10 mouse cellular contexts compared by ENCODE assay signal in the genomic region with DNA sequence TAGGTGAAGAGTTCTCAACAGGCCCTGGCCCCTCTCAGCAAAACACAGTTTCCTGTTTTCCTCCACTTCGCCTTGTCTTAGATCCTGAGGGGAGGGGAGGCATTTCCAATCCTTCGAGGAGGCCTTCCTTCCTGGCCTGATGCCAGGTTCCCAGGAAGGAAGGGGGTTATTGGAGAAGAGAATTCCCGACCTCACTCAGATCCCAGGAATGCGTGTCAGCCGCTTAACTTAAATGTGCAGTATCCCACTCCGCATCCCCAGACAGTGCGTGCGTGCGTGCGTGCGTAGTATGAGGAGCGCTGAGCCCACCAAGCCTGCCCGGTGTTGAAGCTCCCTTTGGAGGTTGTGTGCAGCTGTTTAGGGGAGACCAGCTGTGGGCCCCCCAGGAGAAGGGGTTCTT. TPM values are rescaled to one million over a fixed set of nuclear protein-coding genes. Genes with fewer than 3 reads are reported as not detected.
DNase-seq lines count a peak whose midpoint lies in the region; ATAC-seq and TF ChIP-seq lines count a peak whose summit lies in the region.
"Had no signal": no experiment of that assay in that cellular context is flagged by ENCODE, and none has a peak within 500 bp of the region (broad histone marks: within the 10 kb centered on the region; RNA-seq: fewer than 3 reads in every experiment).

No protein-coding gene starts in this region.

- intact Hi-C loops in heart, adult 2 months (cut with DNase I), result no loop called here

- TF ChIP-seq POLR2A in heart, adult 2 months (IDR thresholded peaks at IDR 0.05; ENCODE audit: insufficient read depth, low read depth, low read length), result no peak
- no peak for TF ChIP-seq POLR2A in brain, embryonic 14.5 days (IDR thresholded peaks at IDR 0.05; ENCODE audit: borderline replicate concordance, extremely low read depth, insufficient read depth, insufficient read length, poor library complexity, severe bottlenecking)

- no peak for TF ChIP-seq CTCF in heart, adult 2 months (IDR thresholded peaks at IDR 0.05)
- TF ChIP-seq CTCF in brain, embryonic 14.5 days (IDR thresholded peaks at IDR 0.05; ENCODE audit: borderline replicate concordance, extremely low read depth, insufficient read depth, insufficient read length), result no peak

- TF ChIP-seq EP300 in heart, adult 2 months (IDR thresholded peaks at IDR 0.05; ENCODE audit: insufficient read depth, low read depth, low read length), result no peak

- H3K27ac ChIP-seq in heart, embryonic 13.5 days (replicated peaks), result peak overlapping the region; percentile 12; the same call in 1 of the 2 replicates
- no peak overlapping the region for H3K27ac ChIP-seq in heart, adult 2 months
- H3K27ac ChIP-seq in lung, embryonic 15.5 days, result no peak overlapping the region
- no peak overlapping the region for H3K27ac ChIP-seq in intestine, embryonic 16.5 days (ENCODE audit: low read length)
- H3K27ac ChIP-seq: liver, embryonic 14.5 days had no signal

- H3K4me3 ChIP-seq in heart, embryonic 13.5 days, result no peak overlapping the region
- H3K4me3 ChIP-seq in heart, adult 2 months, result no peak overlapping the region
- no peak overlapping the region for H3K4me3 ChIP-seq in lung, embryonic 15.5 days
- no peak overlapping the region for H3K4me3 ChIP-seq in intestine, embryonic 16.5 days (ENCODE audit: low read length)

- H3K79me2 ChIP-seq in heart, adult 2 months (replicated peaks; ENCODE audit: control insufficient read depth, insufficient read depth, low read length), result no peaks in the 10 kb centered on the region

- no peak for ATAC-seq in heart, embryonic 13.5 days (ENCODE audit: extremely low read depth, insufficient number of reproducible peaks, low FRiP score, low TSS enrichment)
- ATAC-seq in lung, embryonic 15.5 days (ENCODE audit: borderline replicate concordance, extremely low read depth, low FRiP score, low TSS enrichment), result peak; percentile 13; the same call in 1 of the 2 replicates
- peak; percentile 30; the same call in 1 of the 2 replicates for ATAC-seq in intestine, embryonic 16.5 days
- no peak for ATAC-seq in megakaryocyte-erythroid progenitor cell, adult 5-6 weeks (replicated peaks; ENCODE audit: low FRiP score, low TSS enrichment, poor library complexity, severe bottlenecking)

- DNase-seq in heart, adult 2 months, result no peak
- DNase-seq in lung, postnatal 36 days, result no peak
- DNase-seq in brain, embryonic 14.5 days (ENCODE audit: low read depth), result peak; percentile 68
- no peak for DNase-seq in spleen, postnatal 10 days (ENCODE audit: low spot score in 2 of 2)

- H3K27me3 ChIP-seq in heart, embryonic 13.5 days (replicated peaks), result no peaks in the 10 kb centered on the region
- no peaks in the 10 kb centered on the region for H3K27me3 ChIP-seq in heart, adult 2 months (ENCODE audit: control insufficient read depth, insufficient read depth, low read length)
- no peaks in the 10 kb centered on the region for H3K27me3 ChIP-seq in lung, embryonic 15.5 days
- H3K27me3 ChIP-seq in intestine, embryonic 16.5 days (replicated peaks; ENCODE audit: control insufficient read depth, insufficient read depth, low read length), result no peaks in the 10 kb centered on the region

- no peaks in the 10 kb centered on the region for H3K9me3 ChIP-seq in heart, embryonic 13.5 days
- H3K9me3 ChIP-seq in lung, embryonic 15.5 days, result no peaks in the 10 kb centered on the region
- H3K9me3 ChIP-seq in intestine, embryonic 16.5 days (ENCODE audit: control insufficient read depth, low read length), result no peaks in the 10 kb centered on the region
- H3K9me3 ChIP-seq: G1E had no signal

- 0 out of 2 replicates have a peak, but pooled peaks cover 4% of the 10 kb centered on the region for H3K36me3 ChIP-seq in heart, embryonic 13.5 days
- H3K36me3 ChIP-seq in heart, adult 2 months (ENCODE audit: control insufficient read depth, insufficient read depth, low read length), result no peaks in the 10 kb centered on the region
- no peaks in the 10 kb centered on the region for H3K36me3 ChIP-seq in lung, embryonic 15.5 days
- H3K36me3 ChIP-seq in intestine, embryonic 16.5 days (ENCODE audit: control insufficient read depth, insufficient read depth, low read length), result no peaks in the 10 kb centered on the region; the same call in 1 of the 2 replicates

- H3K4me1 ChIP-seq in heart, embryonic 13.5 days, result peaks cover 34% of the 10 kb centered on the region
- peaks cover 7% of the 10 kb centered on the region; the same call in 1 of the 2 replicates for H3K4me1 ChIP-seq in heart, adult 2 months (ENCODE audit: control insufficient read depth, insufficient read depth, low read length)
- H3K4me1 ChIP-seq in lung, embryonic 15.5 days, result peaks cover 29% of the 10 kb centered on the region
- H3K4me1 ChIP-seq in intestine, embryonic 16.5 days (ENCODE audit: control insufficient read depth, insufficient read depth, low read length), result 0 out of 2 replicates have a peak, but pooled peaks cover 7% of the 10 kb centered on the region

- H3K9ac ChIP-seq in heart, embryonic 13.5 days, result no peak overlapping the region
- H3K9ac ChIP-seq in heart, adult 2 months (ENCODE audit: low read depth, low read length), result no peak overlapping the region
- H3K9ac ChIP-seq in lung, embryonic 15.5 days, result no peak overlapping the region
- H3K9ac ChIP-seq in intestine, embryonic 16.5 days (ENCODE audit: low read depth, low read length), result no peak overlapping the region
- H3K9ac ChIP-seq: liver, embryonic 14.5 days had no signal

- 55% methylated on average over 13 of the region's 13 CpGs for WGBS in heart, embryonic 13.5 days
- WGBS in heart, adult 2 months, result 65% methylated on average over 13 of the region's 13 CpGs
- 39% methylated on average over 13 of the region's 13 CpGs for WGBS in lung, embryonic 15.5 days
- 50% methylated on average over 13 of the region's 13 CpGs for WGBS in intestine, embryonic 16.5 days

- no peak overlapping the region for H3K4me2 ChIP-seq in heart, embryonic 13.5 days
- no peak overlapping the region for H3K4me2 ChIP-seq in lung, embryonic 15.5 days
- H3K4me2 ChIP-seq in intestine, embryonic 16.5 days (ENCODE audit: low read depth, low read length), result no peak overlapping the region

RNA-seq across cellular contexts. Expression of a gene that starts 44.9 kb away (rescaled TPM):
- 16.8 and 16.9 TPM in 2 replicates for polyA plus RNA-seq in heart, embryonic 13.5 days (2015; fragmentation: Nextera tagmentation; extraction: Ambion mirVana)
- total RNA-seq in heart, adult 2 months (2021), result 1 to 10 TPM; 4.4 to 5.3 TPM
- 4.8 and 5.2 TPM in 2 replicates for polyA plus RNA-seq in heart, adult 2 months (2012; rRNA removed)
- polyA plus RNA-seq in lung, embryonic 15.5 days (2015; fragmentation: Nextera tagmentation; extraction: Ambion mirVana), result 38.8 and 43.7 TPM in 2 replicates
- polyA plus RNA-seq in brain, embryonic 14.5 days (2012; rRNA removed), result 27.6 and 35.2 TPM in 2 replicates
- 17.8 and 19.2 TPM in 2 replicates for polyA plus RNA-seq in intestine, embryonic 16.5 days (2015; fragmentation: Nextera tagmentation; extraction: Ambion mirVana)
- total RNA-seq in megakaryocyte-erythroid progenitor cell, adult 5-6 weeks (2014; fragmentation: Nextera tagmentation), result 9.0 and 12.7 TPM in 2 replicates
- 4.3 and 6.8 TPM in 2 replicates for total RNA-seq in megakaryocyte-erythroid progenitor cell, adult 5-6 weeks (2017)

Comparison
In these comparisons a context has a peak if more than half of its experiments do, and no peak if none do; other contexts are left out.
1. ATAC-seq: peak in lung, embryonic 15.5 days (single experiment) and intestine, embryonic 16.5 days (single experiment); none in heart, embryonic 13.5 days (single experiment) and megakaryocyte-erythroid progenitor cell, adult 5-6 weeks (single experiment).